Mouse (Mus musculus) liver, postnatal 0 days (tissue): ENCODE results near the gene Utf1. TPM values are rescaled to one million over a fixed set of nuclear protein-coding genes. Genes with fewer than 3 reads are reported as not detected.
A peak's percentile ranks its signal among the peaks of the same experiment; 100 is the strongest.

Experiments used
- ATAC-seq: fragments of 200-750 bp; cut with Nextera tagmentation; 2 replicates; pipeline ENCODE4 v1.8.0; 2017; ENCODE audit warnings: mild to moderate bottlenecking, moderate library complexity
- DNase-seq: peaks from one replicate; pipeline ENCODE4 v3.0.0-alpha.2; 2016
- H3K27ac ChIP-seq: fragments of 300-500 bp; sonication (generic); 2 replicates; pipeline ENCODE4 v1.5.1; 2014; ENCODE audit warnings: antibody characterized with exemption, moderate library complexity, mild to moderate bottlenecking, low read depth
- H3K27me3 ChIP-seq: fragments of 300-500 bp; sonication (generic); 2 replicates; pipeline ENCODE4 v1.6.1; 2014; ENCODE audit warnings: low read length, control low read depth, mixed read lengths; ENCODE audit not compliant: insufficient read depth
- H3K36me3 ChIP-seq: fragments of 300-500 bp; sonication (generic); replicated peaks from 2 replicates; pipeline ENCODE4 v1.6.1; 2014; ENCODE audit warnings: mild to moderate bottlenecking, control low read depth, low read length, moderate library complexity, mixed read lengths; ENCODE audit not compliant: insufficient read depth
- H3K4me1 ChIP-seq: fragments of 300-500 bp; sonication (generic); 2 replicates; pipeline ENCODE4 v1.6.1; 2014; ENCODE audit warnings: antibody characterized with exemption, mild to moderate bottlenecking, control low read depth; ENCODE audit not compliant: insufficient read depth
- H3K4me2 ChIP-seq: fragments of 300-500 bp; sonication (generic); 2 replicates; pipeline ENCODE4 v1.6.1; 2014; ENCODE audit warnings: low read depth, mild to moderate bottlenecking, low read length, moderate library complexity, mixed read lengths
- H3K4me3 ChIP-seq: fragments of 300-500 bp; sonication (generic); 2 replicates; pipeline ENCODE4 v1.5.1; 2014; ENCODE audit warnings: low read depth, low read length
- H3K9ac ChIP-seq: fragments of 300-500 bp; sonication (generic); replicated peaks from 2 replicates; pipeline ENCODE4 v1.6.1; 2014; ENCODE audit warnings: mild to moderate bottlenecking, moderate library complexity
- H3K9me3 ChIP-seq: fragments of 300-500 bp; sonication (generic); 2 replicates; pipeline ENCODE4 v1.6.1; 2016; ENCODE audit warnings: mild to moderate bottlenecking, control low read depth, low read length, mixed read lengths
- CTCF ChIP-seq: sonication (generic); IDR thresholded peaks from 2 replicates; pipeline ENCODE4 v1.5.1; 2016; ENCODE audit warnings: antibody characterized with exemption, low read depth
- EP300 ChIP-seq: IDR thresholded peaks from 2 replicates; pipeline ENCODE4 v1.6.1; 2016; ENCODE audit warnings: antibody characterized with exemption, low read depth, mild to moderate bottlenecking
- WGBS: fragments of 180-500 bp; shearing (Covaris S2); extraction: QIAGEN DNeasy Blood & Tissue Kit; methylation state at CpG from one replicate; pipeline ENCODE4 v1.1.7; 2014; ENCODE audit not compliant: insufficient replicate concordance; 5-methylcytosine and 5-hydroxymethylcytosine counted together
- polyA plus RNA-seq: library from polyadenylated mRNA; unstranded; fragments of >200 nt; fragmentation: Nextera tagmentation; extraction: Ambion mirVana; gene quantifications from 2 replicates; pipeline ENCODE4 v1.2.1, GENCODE M21; 2015

Gene Utf1
- not detected in 2 replicates for polyA plus RNA-seq

- Histone ChIP-seq H3K9ac (no peak within 1 kb of the TSS), H3K9me3 (no peaks in the 10 kb centered on the region), H3K4me1 (peaks cover 7% of the 10 kb centered on the region; the same call in 1 of the 2 replicates), H3K36me3 (no peaks in the 10 kb centered on the region), H3K27me3 (peaks cover 58% of the 10 kb centered on the region), H3K4me2 (peak within 1 kb of the TSS; percentile 33), H3K27ac (no peak within 1 kb of the TSS), H3K4me3 (peak within 1 kb of the TSS; percentile 11)
- TF ChIP-seq CTCF (no peak), EP300 (no peak)
- 1% methylated on average over 49 of the region's 59 CpGs for WGBS
- peak; percentile 26 for DNase-seq
- ATAC-seq: no peak
These were observed at the start of gene Utf1 for GRCm38 (mm10) chr7:139943674-139944281. Gene Utf1, plus strand, starts transcription at chr7:139943789.

- no peak for DNase-seq
- H3K9ac ChIP-seq: no peak within 1 kb of the TSS
- no peak for TF ChIP-seq EP300
- TF ChIP-seq CTCF: no peak
- no peaks in the 10 kb centered on the region for H3K9me3 ChIP-seq
- no peak within 1 kb of the TSS; the same call in 1 of the 2 replicates for H3K4me2 ChIP-seq
- H3K4me3 ChIP-seq: no peak within 1 kb of the TSS
- H3K36me3 ChIP-seq: no peaks in the 10 kb centered on the region
- whole genome bisulfite sequencing: 6% methylated on average over 34 of the region's 50 CpGs
- H3K27ac ChIP-seq: no peak within 1 kb of the TSS
- H3K27me3 ChIP-seq: peaks cover 28% of the 10 kb centered on the region
- no peak for ATAC-seq
- H3K4me1 ChIP-seq: no peaks in the 10 kb centered on the region
These were observed 48.7 kb upstream of the Utf1 start, which contains the start of gene Kndc1 for GRCm38 (mm10) chr7:139894655-139895557. Gene Kndc1, plus strand, starts transcription at chr7:139894696.

- DNase-seq (no peak), ATAC-seq (no peak)
- Histone ChIP-seq H3K27ac (no peak overlapping the region), H3K27me3 (peaks cover 28% of the 10 kb centered on the region), H3K36me3 (no peaks in the 10 kb centered on the region), H3K4me2 (no peak overlapping the region), H3K9ac (no peak overlapping the region), H3K4me1 (no peaks in the 10 kb centered on the region), H3K9me3 (no peaks in the 10 kb centered on the region), H3K4me3 (no peak overlapping the region)
- 71% methylated on average over 7 of the region's 7 CpGs for WGBS
- TF ChIP-seq CTCF: no peak
- TF ChIP-seq EP300: no peak
These were observed 47.3 kb upstream of the Utf1 start for GRCm38 (mm10) chr7:139896271-139896670.

GRCm38 (mm10) chr7:139896796-139897195 lies 46.8 kb upstream of the Utf1 start:
- Histone ChIP-seq H3K4me1 (no peaks in the 10 kb centered on the region), H3K4me2 (no peak overlapping the region), H3K27ac (no peak overlapping the region), H3K4me3 (no peak overlapping the region), H3K9ac (no peak overlapping the region), H3K9me3 (no peaks in the 10 kb centered on the region), H3K36me3 (no peaks in the 10 kb centered on the region), H3K27me3 (peaks cover 28% of the 10 kb centered on the region)
- ATAC-seq (no peak), DNase-seq (no peak)
- TF ChIP-seq EP300 (no peak), CTCF (no peak)
- WGBS: 68% methylated on average over 7 of the region's 7 CpGs

- ATAC-seq (no peak), DNase-seq (no peak)
- TF ChIP-seq CTCF (no peak), EP300 (no peak)
- H3K27me3 ChIP-seq: peaks cover 18% of the 10 kb centered on the region
- H3K9me3 ChIP-seq: no peaks in the 10 kb centered on the region
- H3K27ac ChIP-seq: no peak overlapping the region
- 74% methylated on average over 2 of the region's 2 CpGs for WGBS
- H3K36me3 ChIP-seq: no peaks in the 10 kb centered on the region
- H3K4me2 ChIP-seq: no peak overlapping the region
- no peak overlapping the region for H3K9ac ChIP-seq
- H3K4me1 ChIP-seq: no peaks in the 10 kb centered on the region
- H3K4me3 ChIP-seq: no peak overlapping the region
These were observed 45.0 kb upstream of the Utf1 start for GRCm38 (mm10) chr7:139898606-139899005.

GRCm38 (mm10) chr7:139899505-139899904 lies 44.1 kb upstream of the Utf1 start:
- 75% methylated on average over 7 of the region's 7 CpGs for WGBS
- no peak for ATAC-seq

More at GRCm38 (mm10) chr7:139899505-139899904, 44.1 kb upstream of the Utf1 start:
- H3K4me1 ChIP-seq: no peaks in the 10 kb centered on the region
- no peak for TF ChIP-seq EP300
- TF ChIP-seq CTCF: no peak
- no peak for DNase-seq
- H3K27me3 ChIP-seq: peaks cover 13% of the 10 kb centered on the region
- no peak overlapping the region for H3K4me3 ChIP-seq
- no peak overlapping the region for H3K27ac ChIP-seq
- H3K36me3 ChIP-seq: no peaks in the 10 kb centered on the region
- H3K9ac ChIP-seq: no peak overlapping the region
- H3K9me3 ChIP-seq: no peaks in the 10 kb centered on the region
- H3K4me2 ChIP-seq: no peak overlapping the region
